Mouse (Mus musculus) megakaryocyte, embryonic 14.5 days (primary cell): ENCODE data around the gene Timm29.

Experiments used
- FLI1 ChIP-seq: IDR thresholded peaks from 2 replicates; pipeline ENCODE4 v1.6.1; 2012; ENCODE audit warnings: low read length, inconsistent platforms, mixed read lengths
- GATA1 ChIP-seq: IDR thresholded peaks from 3 replicates; pipeline ENCODE4 v1.6.1; 2012; ENCODE audit warnings: mixed read lengths, low read length, inconsistent platforms, borderline replicate concordance

DNA sequence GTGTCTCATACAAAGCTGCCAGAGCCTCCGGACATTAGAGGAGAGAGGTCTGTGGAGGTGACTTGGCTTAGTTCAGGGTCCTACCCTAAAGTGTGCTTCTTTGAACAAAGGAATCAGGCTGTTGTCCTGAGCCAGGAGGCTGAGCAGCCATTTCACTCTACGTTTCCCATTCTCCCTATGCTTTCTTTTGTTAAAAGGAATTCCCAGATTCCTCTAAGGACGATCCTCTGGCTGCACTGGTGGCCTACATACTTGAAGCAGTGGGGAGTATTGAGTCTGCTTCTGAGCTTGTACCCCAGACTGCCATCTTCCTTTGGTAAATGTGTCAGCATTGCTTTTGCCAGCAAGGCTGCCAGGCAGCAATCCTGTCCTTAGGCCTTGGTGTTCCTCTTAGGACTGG is 40.6 kb downstream of the Timm29 start:
- TF ChIP-seq FLI1 (no peak), GATA1 (no peak)
